Mouse (Mus musculus): ENCODE data around the gene Prss45. TPM values are rescaled to one million over a fixed set of nuclear protein-coding genes. Genes with fewer than 3 reads are reported as not detected.
"Not testable (repeated sequence)": the region's sequence is repeated elsewhere in the genome, so short reads cannot be mapped to it uniquely, and the experiment has no call there.

Gene Prss45
- not detected in 2 replicates for polyA plus RNA-seq (2015; fragmentation: Nextera tagmentation; extraction: Ambion mirVana)

DNA sequence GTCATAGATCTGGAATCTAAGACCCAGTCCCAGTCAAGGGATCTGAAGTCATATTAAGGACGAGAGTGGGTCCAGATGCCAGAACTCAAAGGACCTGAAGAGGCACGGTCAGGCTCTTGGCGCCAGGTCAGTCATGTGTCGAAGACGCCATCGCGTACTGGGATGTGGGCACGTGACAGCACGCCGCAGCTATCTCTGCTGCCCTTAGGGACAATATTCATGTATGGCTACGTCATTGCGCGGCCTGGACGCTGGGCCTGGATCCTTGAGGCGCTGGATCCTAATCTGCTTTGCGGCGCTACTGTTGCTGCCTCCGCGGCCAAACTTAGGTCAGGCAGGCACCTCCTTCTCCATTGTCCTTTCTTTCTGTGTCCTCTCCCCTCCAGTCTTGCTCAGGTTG, at the start of gene Prss45:
Prss45 (plus strand) TSS at position 178 of the 400 bp plus-strand sequence.
- no peak for ATAC-seq (replicated peaks; ENCODE audit: insufficient number of reproducible peaks, insufficient read depth, low FRiP score, low read depth)
- no peak within 1 kb of the TSS for H3K9ac ChIP-seq
- no peak within 1 kb of the TSS for H3K4me3 ChIP-seq
- WGBS: 66% methylated on average over 19 of the region's 19 CpGs
- H3K27ac ChIP-seq: no peak within 1 kb of the TSS
- no peaks in the 10 kb centered on the region for H3K36me3 ChIP-seq
- peak within 1 kb of the TSS; percentile 21 for H3K4me2 ChIP-seq
- no peaks in the 10 kb centered on the region for H3K27me3 ChIP-seq
- H3K9me3 ChIP-seq (replicated peaks): no peaks in the 10 kb centered on the region
- no peaks in the 10 kb centered on the region for H3K4me1 ChIP-seq (replicated peaks)

DNA sequence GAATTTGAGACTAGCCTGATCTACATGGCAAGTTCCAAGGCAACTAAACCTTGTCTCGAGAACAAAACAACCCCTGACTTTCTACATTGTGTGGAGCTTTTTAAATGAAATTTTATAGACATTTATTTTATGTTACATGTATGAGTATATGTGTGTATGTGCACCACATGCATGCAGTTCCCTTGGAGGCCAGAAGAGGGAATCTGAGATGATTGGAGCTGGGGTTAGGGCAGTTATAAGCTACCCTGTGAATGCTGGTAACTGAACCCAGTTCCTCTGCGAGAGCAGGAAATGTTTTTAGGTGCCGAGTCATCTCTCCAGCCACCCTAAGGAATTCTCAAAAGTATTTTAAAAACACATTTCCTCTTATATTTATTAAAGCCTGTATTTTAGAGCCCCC, 46.2 kb upstream of the Prss45 start:
- no peaks in the 10 kb centered on the region; the same call in 1 of the 2 replicates for H3K4me1 ChIP-seq (replicated peaks)
- no peaks in the 10 kb centered on the region for H3K9me3 ChIP-seq (replicated peaks)
- no peaks in the 10 kb centered on the region for H3K36me3 ChIP-seq
- no peak for ATAC-seq (replicated peaks; ENCODE audit: insufficient number of reproducible peaks, insufficient read depth, low FRiP score, low read depth)
- H3K4me3 ChIP-seq: no peak overlapping the region
- H3K4me2 ChIP-seq: no peak overlapping the region
- no peaks in the 10 kb centered on the region for H3K27me3 ChIP-seq
- H3K27ac ChIP-seq: no peak overlapping the region
- WGBS: 81% methylated on average over 3 of the region's 3 CpGs
- no peak overlapping the region for H3K9ac ChIP-seq

DNA sequence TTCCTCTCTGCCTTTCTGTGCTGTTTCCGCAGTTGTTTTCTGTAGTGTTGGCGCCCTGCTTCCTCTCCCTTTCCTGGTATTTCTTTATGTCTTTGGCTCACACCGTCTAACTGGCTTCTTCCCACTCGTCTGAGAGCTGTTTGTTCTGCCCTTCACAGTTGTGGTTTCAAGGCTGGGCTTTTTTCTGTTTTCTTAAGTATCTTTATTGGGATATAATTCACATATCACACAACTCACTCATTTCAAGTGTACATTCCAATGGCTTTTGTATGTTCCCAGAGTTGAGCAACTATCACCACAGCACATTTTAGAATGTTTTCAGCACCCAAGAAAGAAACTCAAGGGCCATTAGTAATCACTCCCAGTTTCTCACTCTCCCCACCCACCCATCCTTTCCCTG, 43.9 kb upstream of the Prss45 start:
- no peaks in the 10 kb centered on the region for H3K4me1 ChIP-seq (replicated peaks)
- H3K9me3 ChIP-seq (replicated peaks): no peaks in the 10 kb centered on the region
- no peak for ATAC-seq (replicated peaks; ENCODE audit: insufficient number of reproducible peaks, insufficient read depth, low FRiP score, low read depth)
- H3K4me2 ChIP-seq: no peak overlapping the region
- WGBS: 57% methylated on average over 4 of the region's 4 CpGs
- no peaks in the 10 kb centered on the region for H3K36me3 ChIP-seq
- H3K27me3 ChIP-seq: no peaks in the 10 kb centered on the region
- no peak overlapping the region for H3K9ac ChIP-seq
- no peak overlapping the region for H3K4me3 ChIP-seq
- no peak overlapping the region for H3K27ac ChIP-seq

DNA sequence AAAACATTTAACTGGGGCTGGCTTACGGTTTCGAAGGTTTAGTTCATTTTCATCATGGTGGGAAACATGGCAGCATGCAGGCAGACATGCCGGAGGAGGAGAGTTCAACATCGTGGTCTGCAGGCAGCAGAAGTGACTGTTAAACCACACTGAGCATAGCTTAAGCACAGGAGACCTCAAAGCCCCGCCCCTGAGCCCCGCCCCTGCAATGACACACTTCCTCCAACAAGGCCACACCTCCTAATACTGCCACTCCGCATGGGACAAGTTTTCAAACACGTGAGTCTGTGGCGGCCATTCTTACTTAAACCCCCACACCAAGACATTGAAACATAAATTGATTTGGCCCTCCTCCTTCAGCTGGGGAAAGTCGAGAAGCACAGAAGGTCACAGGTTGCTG, 37.4 kb upstream of the Prss45 start:
- Histone ChIP-seq H3K4me1 (replicated peaks) (no peaks in the 10 kb centered on the region), H3K27me3 (no peaks in the 10 kb centered on the region)
- WGBS: 76% methylated on average over 10 of the region's 10 CpGs

DNA sequence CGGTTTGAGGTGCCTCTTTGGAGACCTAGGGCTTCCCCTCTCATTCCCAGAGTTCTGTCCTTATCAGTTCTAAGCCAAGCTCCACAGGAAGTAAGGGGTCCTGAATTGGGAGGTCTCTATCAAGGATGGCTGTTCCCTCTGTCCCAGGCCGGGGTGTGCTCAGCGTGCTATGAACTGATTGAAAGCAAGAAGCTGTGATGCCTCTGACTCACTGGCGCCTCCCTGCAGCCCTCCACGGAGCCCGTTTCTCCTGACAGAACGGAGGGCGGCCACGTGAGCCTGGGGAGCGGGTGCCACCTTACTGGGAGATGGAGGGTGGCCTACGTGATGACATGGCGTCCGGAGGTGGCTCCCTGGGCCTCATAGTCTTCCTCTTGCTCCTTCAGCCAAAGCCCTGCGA, 36.5 kb upstream of the Prss45 start, which contains the start of gene Prss42:
Prss42 (plus strand) TSS at position 301 of the 400 bp plus-strand sequence.
- Histone ChIP-seq H3K9me3 (replicated peaks) (no peaks in the 10 kb centered on the region), H3K4me2 (no peak within 1 kb of the TSS), H3K27me3 (no peaks in the 10 kb centered on the region), H3K4me1 (replicated peaks) (no peaks in the 10 kb centered on the region), H3K4me3 (no peak within 1 kb of the TSS), H3K9ac (no peak within 1 kb of the TSS), H3K36me3 (no peaks in the 10 kb centered on the region), H3K27ac (no peak within 1 kb of the TSS)
- no peak for ATAC-seq (replicated peaks; ENCODE audit: insufficient number of reproducible peaks, insufficient read depth, low FRiP score, low read depth)
- WGBS: 85% methylated on average over 14 of the region's 14 CpGs

More for the DNA sequence above, 37.4 kb upstream of the Prss45 start:
- Histone ChIP-seq H3K4me3 (no peak overlapping the region), H3K9me3 (replicated peaks) (no peaks in the 10 kb centered on the region), H3K9ac (no peak overlapping the region), H3K36me3 (no peaks in the 10 kb centered on the region), H3K27ac (no peak overlapping the region), H3K4me2 (no peak overlapping the region)
- ATAC-seq (replicated peaks; ENCODE audit: insufficient number of reproducible peaks, insufficient read depth, low FRiP score, low read depth): no peak

DNA sequence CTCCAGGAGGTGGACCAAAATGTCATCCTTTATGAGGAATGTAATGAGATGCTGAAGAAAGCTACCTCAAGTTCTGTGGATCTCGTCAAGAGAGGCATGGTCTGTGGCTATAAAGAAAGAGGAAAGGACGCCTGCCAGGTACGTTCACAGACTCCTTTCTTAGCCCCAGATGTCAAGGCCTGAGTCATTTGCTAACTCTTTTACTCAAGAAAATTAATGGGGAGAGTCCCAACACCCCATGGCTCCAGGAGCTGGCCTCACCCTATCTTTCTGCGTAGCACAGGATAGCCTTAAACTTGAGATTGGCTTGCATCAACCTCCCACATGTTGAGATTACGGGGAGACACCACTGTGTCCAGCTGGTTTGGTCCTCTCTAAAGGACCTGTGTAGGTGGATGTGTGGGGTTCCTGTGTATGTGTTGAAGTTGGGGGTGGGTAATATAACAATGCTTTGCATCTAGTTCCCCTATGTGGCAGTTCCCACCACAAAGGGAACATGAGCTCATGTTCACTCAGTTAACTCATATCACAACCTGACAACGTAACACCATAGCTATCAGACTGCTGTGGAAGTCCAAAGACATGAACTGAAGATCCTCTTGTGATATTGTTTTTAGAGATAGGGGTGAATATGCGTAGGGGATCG, 33.4 kb upstream of the Prss45 start:
- no peak overlapping the region for H3K9ac ChIP-seq
- no peaks in the 10 kb centered on the region for H3K9me3 ChIP-seq (replicated peaks)
- no peaks in the 10 kb centered on the region for H3K4me1 ChIP-seq (replicated peaks)
- no peaks in the 10 kb centered on the region for H3K27me3 ChIP-seq
- no peak overlapping the region for H3K4me3 ChIP-seq
- no peaks in the 10 kb centered on the region for H3K36me3 ChIP-seq
- no peak overlapping the region for H3K27ac ChIP-seq
- no peak for ATAC-seq (replicated peaks; ENCODE audit: insufficient number of reproducible peaks, insufficient read depth, low FRiP score, low read depth)
- H3K4me2 ChIP-seq: no peak overlapping the region
- 80% methylated on average over 8 of the region's 8 CpGs for WGBS

DNA sequence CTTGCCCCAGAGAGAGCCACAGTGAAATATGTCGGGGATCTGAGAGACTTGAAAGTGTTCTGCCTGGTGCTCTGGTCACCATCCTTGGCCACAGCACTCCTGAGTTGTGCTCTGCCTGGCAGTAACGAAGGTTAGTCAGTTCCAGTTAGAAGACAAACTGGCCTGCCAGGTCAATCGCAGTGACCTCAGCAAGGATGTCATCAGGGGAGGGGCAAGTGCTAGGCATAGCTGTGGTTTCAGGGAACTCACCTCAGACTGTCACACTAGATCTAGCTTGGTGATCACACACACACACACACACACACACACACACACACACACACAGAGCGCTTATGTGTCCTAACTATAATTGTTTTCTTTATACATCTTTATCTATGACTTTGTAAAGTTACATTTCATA, 31.1 kb upstream of the Prss45 start:
- no peak overlapping the region for H3K4me2 ChIP-seq
- no peaks in the 10 kb centered on the region for H3K4me1 ChIP-seq (replicated peaks)
- no peaks in the 10 kb centered on the region for H3K36me3 ChIP-seq
- H3K9ac ChIP-seq: no peak overlapping the region
- H3K9me3 ChIP-seq (replicated peaks): no peaks in the 10 kb centered on the region
- 59% methylated on average over 4 of the region's 4 CpGs for WGBS
- H3K4me3 ChIP-seq: no peak overlapping the region
- no peak for ATAC-seq (replicated peaks; ENCODE audit: insufficient number of reproducible peaks, insufficient read depth, low FRiP score, low read depth)
- H3K27ac ChIP-seq: no peak overlapping the region
- H3K27me3 ChIP-seq: no peaks in the 10 kb centered on the region

DNA sequence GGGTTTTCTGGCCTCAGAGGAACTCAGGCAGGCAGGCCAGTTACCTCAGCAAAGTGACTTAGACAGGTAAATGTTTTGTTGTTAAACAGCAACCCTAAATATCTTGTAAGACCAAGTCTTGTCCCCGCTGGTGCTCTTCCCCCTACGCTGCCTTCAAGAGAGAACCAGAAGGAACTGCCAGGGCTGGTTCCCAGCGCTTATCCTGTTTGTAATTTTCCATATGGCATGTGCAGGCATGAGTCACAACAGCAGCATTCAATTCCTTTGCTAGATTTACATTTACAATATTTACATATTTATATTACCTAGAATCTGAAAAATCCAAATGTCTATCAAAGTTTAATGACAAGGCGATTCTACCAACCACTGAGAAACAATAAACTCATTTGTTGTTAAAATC, 24.3 kb upstream of the Prss45 start:
- no peak for ATAC-seq (replicated peaks; ENCODE audit: insufficient number of reproducible peaks, insufficient read depth, low FRiP score, low read depth)
- H3K36me3 ChIP-seq: no peaks in the 10 kb centered on the region
- H3K9ac ChIP-seq: no peak overlapping the region
- H3K4me1 ChIP-seq (replicated peaks): no peaks in the 10 kb centered on the region
- WGBS: 85% methylated on average over 4 of the region's 4 CpGs
- no peaks in the 10 kb centered on the region for H3K9me3 ChIP-seq (replicated peaks)
- no peak overlapping the region for H3K4me3 ChIP-seq
- H3K4me2 ChIP-seq: no peak overlapping the region
- peaks cover 5% of the 10 kb centered on the region; the same call in 1 of the 2 replicates for H3K27me3 ChIP-seq
- H3K27ac ChIP-seq: no peak overlapping the region

DNA sequence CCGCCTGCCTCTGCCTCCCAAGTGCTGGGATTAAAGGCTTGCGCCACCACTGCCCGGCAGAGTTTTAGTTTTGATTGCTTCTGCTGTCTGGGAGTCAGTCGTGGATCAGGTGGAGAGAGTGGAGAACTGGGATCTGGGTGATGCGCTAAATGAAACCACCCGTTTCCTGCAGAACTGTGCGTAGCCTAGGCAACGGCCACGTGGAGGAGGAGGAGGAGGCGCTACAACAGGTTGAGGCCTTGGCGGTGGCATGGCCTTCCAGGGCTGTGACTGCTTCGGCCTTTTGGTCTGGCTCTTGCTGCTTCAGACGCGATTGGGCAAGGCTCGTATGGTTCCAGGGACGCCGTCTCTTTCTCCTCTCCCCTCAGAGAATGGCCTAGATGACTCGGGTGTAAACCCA, 20.6 kb upstream of the Prss45 start, which contains the start of gene Prss44:
Prss44 (plus strand) TSS at position 206 of the 400 bp plus-strand sequence.
- H3K4me3 ChIP-seq: no peak within 1 kb of the TSS
- H3K27ac ChIP-seq: no peak within 1 kb of the TSS
- no peak within 1 kb of the TSS for H3K4me2 ChIP-seq
- H3K9me3 ChIP-seq (replicated peaks): no peaks in the 10 kb centered on the region
- H3K9ac ChIP-seq: no peak within 1 kb of the TSS
- ATAC-seq (replicated peaks; ENCODE audit: insufficient number of reproducible peaks, insufficient read depth, low FRiP score, low read depth): no peak
- 57% methylated on average over 18 of the region's 18 CpGs for WGBS
- no peaks in the 10 kb centered on the region for H3K4me1 ChIP-seq (replicated peaks)
- no peaks in the 10 kb centered on the region for H3K36me3 ChIP-seq
- peaks cover 5% of the 10 kb centered on the region; the same call in 1 of the 2 replicates for H3K27me3 ChIP-seq

DNA sequence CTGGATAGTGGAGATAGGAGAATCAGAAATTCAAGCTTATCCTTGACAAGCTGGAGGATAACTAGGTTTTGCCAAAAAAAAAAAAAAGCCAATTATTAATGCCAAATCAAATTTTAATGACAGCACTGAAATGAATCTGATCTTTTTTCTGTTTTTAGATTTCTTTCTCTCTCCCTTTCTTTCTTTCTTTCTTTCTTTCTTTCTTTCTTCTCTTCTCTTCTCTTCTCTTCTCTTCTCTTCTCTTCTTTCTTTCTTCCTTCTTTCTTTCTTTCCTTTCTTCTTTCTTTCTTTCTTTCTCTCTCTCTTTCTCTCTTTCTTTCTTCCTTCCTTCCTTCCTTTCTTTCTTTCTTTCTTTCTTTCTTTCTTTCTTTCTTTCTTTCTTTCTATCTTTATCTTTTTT, 13.8 kb upstream of the Prss45 start:
- H3K9ac ChIP-seq; H3K27me3 ChIP-seq; ATAC-seq (replicated peaks; ENCODE audit: insufficient number of reproducible peaks, insufficient read depth, low FRiP score, low read depth): not testable (repeated sequence)

DNA sequence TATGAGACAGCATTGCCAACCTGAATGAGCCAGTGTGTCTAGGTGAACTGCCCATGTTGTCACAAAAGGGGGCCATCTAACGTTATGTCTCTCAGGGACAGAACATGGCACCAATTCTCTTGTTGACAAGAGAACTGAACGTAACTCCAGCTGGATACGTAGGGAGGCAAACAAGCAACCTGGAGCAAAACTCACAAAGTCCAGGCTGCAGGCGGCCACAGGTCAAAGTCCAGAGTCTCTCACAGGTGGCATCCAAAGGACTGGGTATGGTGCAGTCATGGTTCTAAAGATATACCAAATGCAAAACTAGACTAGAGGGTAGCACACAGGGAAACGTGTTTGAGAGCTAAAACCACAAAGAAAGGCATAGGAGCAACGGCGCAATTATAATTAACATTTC, 13.0 kb upstream of the Prss45 start:
- WGBS: 74% methylated on average over 7 of the region's 7 CpGs

More for the DNA sequence above, 13.8 kb upstream of the Prss45 start:
- not testable (repeated sequence) for H3K9me3 ChIP-seq (replicated peaks); H3K4me2 ChIP-seq; H3K27ac ChIP-seq; H3K4me3 ChIP-seq; H3K36me3 ChIP-seq; H3K4me1 ChIP-seq (replicated peaks)

DNA sequence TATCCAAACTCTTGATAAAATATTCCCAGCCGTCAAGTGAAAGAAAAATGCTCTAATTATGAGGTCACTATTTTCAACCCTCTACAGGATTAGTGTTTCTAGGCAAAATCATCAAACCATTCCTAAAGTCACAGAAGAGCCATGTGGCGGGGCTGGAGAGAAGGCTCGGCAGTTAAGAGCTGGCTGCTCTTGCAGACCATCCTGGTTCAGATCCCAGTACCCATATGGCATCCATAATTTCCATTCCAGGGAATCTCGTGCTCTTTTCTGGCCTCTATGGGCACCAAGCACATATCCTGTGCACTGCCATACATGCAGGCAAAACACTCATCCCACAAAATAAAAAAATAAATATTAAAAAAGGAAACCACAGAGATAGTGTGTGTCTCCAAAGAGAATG, 9.0 kb upstream of the Prss45 start:
- no peak for ATAC-seq (replicated peaks; ENCODE audit: insufficient number of reproducible peaks, insufficient read depth, low FRiP score, low read depth)
- no peaks in the 10 kb centered on the region for H3K9me3 ChIP-seq (replicated peaks)
- WGBS: 68% methylated on average over 4 of the region's 4 CpGs
- no peak overlapping the region for H3K4me3 ChIP-seq
- no peak overlapping the region for H3K27ac ChIP-seq
- H3K4me2 ChIP-seq: no peak overlapping the region
- H3K36me3 ChIP-seq: no peaks in the 10 kb centered on the region
- H3K9ac ChIP-seq: no peak overlapping the region
- H3K4me1 ChIP-seq (replicated peaks): no peaks in the 10 kb centered on the region
- peaks cover 11% of the 10 kb centered on the region for H3K27me3 ChIP-seq

More for the DNA sequence above, 13.0 kb upstream of the Prss45 start:
- H3K4me1 ChIP-seq (replicated peaks): no peaks in the 10 kb centered on the region
- H3K9ac ChIP-seq: no peak overlapping the region
- H3K4me2 ChIP-seq: no peak overlapping the region
- no peak for ATAC-seq (replicated peaks; ENCODE audit: insufficient number of reproducible peaks, insufficient read depth, low FRiP score, low read depth)
- no peaks in the 10 kb centered on the region for H3K27me3 ChIP-seq
- H3K36me3 ChIP-seq: no peaks in the 10 kb centered on the region
- H3K4me3 ChIP-seq: no peak overlapping the region
- H3K27ac ChIP-seq: no peak overlapping the region
- H3K9me3 ChIP-seq (replicated peaks): no peaks in the 10 kb centered on the region

All from heart, embryonic 15.5 days (tissue).